Mouse (Mus musculus): ENCODE results near the gene Abcc4. TPM values are rescaled to one million over a fixed set of nuclear protein-coding genes. Genes with fewer than 3 reads are reported as not detected.

The Abcc4 gene
- total and polyA plus RNA-seq, 2 experiments from 2014 or later: 2.3 to 4.8 TPM

GRCm38 (mm10) chr14:118703363-118703762 is 2.7 kb downstream of the Abcc4 start:
- DNase-seq (ENCODE audit: low spot score) (no peak), ATAC-seq (no peak)
- Histone ChIP-seq H3K4me1 (ENCODE audit: insufficient read depth, low read length) (no peaks in the 10 kb centered on the region), H3K9me3 (ENCODE audit: low read length) (no peaks in the 10 kb centered on the region), H3K36me3 (ENCODE audit: insufficient read depth, low read length) (no peaks in the 10 kb centered on the region), H3K27me3 (ENCODE audit: insufficient read depth, low read length) (no peaks in the 10 kb centered on the region), H3K4me2 (ENCODE audit: low read depth, low read length) (no peak overlapping the region), H3K9ac (replicated peaks; ENCODE audit: low read length) (no peak overlapping the region), H3K4me3 (ENCODE audit: low read length) (no peak overlapping the region), H3K27ac (no peak overlapping the region)
- no peak for TF ChIP-seq CTCF (IDR thresholded peaks at IDR 0.05; ENCODE audit: low read depth)
- WGBS: 63% methylated on average over 9 of the region's 9 CpGs

- 0 out of 2 replicates have a peak, but pooled peaks have one; percentile 18 for TF ChIP-seq CTCF (IDR thresholded peaks at IDR 0.05; ENCODE audit: low read depth)
- Histone ChIP-seq H3K9me3 (ENCODE audit: low read length) (no peaks in the 10 kb centered on the region), H3K27me3 (ENCODE audit: insufficient read depth, low read length) (no peaks in the 10 kb centered on the region), H3K4me2 (ENCODE audit: low read depth, low read length) (no peak overlapping the region), H3K36me3 (ENCODE audit: insufficient read depth, low read length) (no peaks in the 10 kb centered on the region), H3K4me1 (ENCODE audit: insufficient read depth, low read length) (no peaks in the 10 kb centered on the region), H3K27ac (no peak overlapping the region), H3K9ac (replicated peaks; ENCODE audit: low read length) (no peak overlapping the region), H3K4me3 (ENCODE audit: low read length) (no peak overlapping the region)
- DNase-seq (ENCODE audit: low spot score) (no peak), ATAC-seq (no peak)
- 46% methylated on average over 7 of the region's 7 CpGs for WGBS
Measured at GRCm38 (mm10) chr14:118701991-118702608, 3.9 kb downstream of the Abcc4 start.

- H3K9ac ChIP-seq (replicated peaks; ENCODE audit: low read length): no peak overlapping the region
- no peak for DNase-seq (ENCODE audit: low spot score)
- H3K4me3 ChIP-seq (ENCODE audit: low read length): no peak overlapping the region
- H3K4me1 ChIP-seq (ENCODE audit: insufficient read depth, low read length): no peaks in the 10 kb centered on the region
- H3K27ac ChIP-seq: no peak overlapping the region
- H3K4me2 ChIP-seq (ENCODE audit: low read depth, low read length): no peak overlapping the region
- H3K9me3 ChIP-seq (ENCODE audit: low read length): no peaks in the 10 kb centered on the region
- H3K36me3 ChIP-seq (ENCODE audit: insufficient read depth, low read length): no peaks in the 10 kb centered on the region
- H3K27me3 ChIP-seq (ENCODE audit: insufficient read depth, low read length): no peaks in the 10 kb centered on the region
- TF ChIP-seq CTCF (IDR thresholded peaks at IDR 0.05; ENCODE audit: low read depth): no peak
- 80% methylated on average over 7 of the region's 7 CpGs for WGBS
- ATAC-seq: no peak
Measured at GRCm38 (mm10) chr14:118700576-118700975, 5.4 kb downstream of the Abcc4 start.

- no peak for ATAC-seq
- DNase-seq (ENCODE audit: low spot score): no peak
- Histone ChIP-seq H3K9ac (replicated peaks; ENCODE audit: low read length) (no peak overlapping the region), H3K4me2 (ENCODE audit: low read depth, low read length) (no peak overlapping the region), H3K27me3 (ENCODE audit: insufficient read depth, low read length) (no peaks in the 10 kb centered on the region), H3K4me1 (ENCODE audit: insufficient read depth, low read length) (no peaks in the 10 kb centered on the region), H3K36me3 (ENCODE audit: insufficient read depth, low read length) (no peaks in the 10 kb centered on the region), H3K9me3 (ENCODE audit: low read length) (no peaks in the 10 kb centered on the region), H3K27ac (no peak overlapping the region), H3K4me3 (ENCODE audit: low read length) (no peak overlapping the region)
- TF ChIP-seq CTCF (IDR thresholded peaks at IDR 0.05; ENCODE audit: low read depth): no peak
- 74% methylated on average over 5 of the region's 5 CpGs for WGBS
Measured at GRCm38 (mm10) chr14:118699963-118700362, 6.1 kb downstream of the Abcc4 start.

GRCm38 (mm10) chr14:118699508-118699907 is 6.5 kb downstream of the Abcc4 start:
- DNase-seq (ENCODE audit: low spot score) (no peak), ATAC-seq (no peak)
- WGBS: 70% methylated on average over 10 of the region's 10 CpGs
- H3K4me2 ChIP-seq (ENCODE audit: low read depth, low read length): no peak overlapping the region
- no peaks in the 10 kb centered on the region for H3K4me1 ChIP-seq (ENCODE audit: insufficient read depth, low read length)
- TF ChIP-seq CTCF (IDR thresholded peaks at IDR 0.05; ENCODE audit: low read depth): no peak
- H3K27me3 ChIP-seq (ENCODE audit: insufficient read depth, low read length): no peaks in the 10 kb centered on the region
- no peak overlapping the region for H3K4me3 ChIP-seq (ENCODE audit: low read length)
- no peak overlapping the region for H3K27ac ChIP-seq
- no peak overlapping the region for H3K9ac ChIP-seq (replicated peaks; ENCODE audit: low read length)
- H3K36me3 ChIP-seq (ENCODE audit: insufficient read depth, low read length): no peaks in the 10 kb centered on the region
- no peaks in the 10 kb centered on the region for H3K9me3 ChIP-seq (ENCODE audit: low read length)

GRCm38 (mm10) chr14:118696556-118697289 is 9.3 kb downstream of the Abcc4 start:
- TF ChIP-seq CTCF (IDR thresholded peaks at IDR 0.05; ENCODE audit: low read depth): no peak
- WGBS: 95% methylated on average over 16 of the region's 16 CpGs
- H3K36me3 ChIP-seq (ENCODE audit: insufficient read depth, low read length): no peaks in the 10 kb centered on the region
- H3K4me2 ChIP-seq (ENCODE audit: low read depth, low read length): no peak overlapping the region
- H3K4me3 ChIP-seq (ENCODE audit: low read length): no peak overlapping the region
- H3K9me3 ChIP-seq (ENCODE audit: low read length): no peaks in the 10 kb centered on the region
- no peak for DNase-seq (ENCODE audit: low spot score)
- no peak overlapping the region for H3K9ac ChIP-seq (replicated peaks; ENCODE audit: low read length)
- H3K27ac ChIP-seq: no peak overlapping the region
- no peak for ATAC-seq
- no peaks in the 10 kb centered on the region for H3K4me1 ChIP-seq (ENCODE audit: insufficient read depth, low read length)
- H3K27me3 ChIP-seq (ENCODE audit: insufficient read depth, low read length): no peaks in the 10 kb centered on the region

GRCm38 (mm10) chr14:118695866-118696265 is 10.2 kb downstream of the Abcc4 start:
- no peaks in the 10 kb centered on the region for H3K36me3 ChIP-seq (ENCODE audit: insufficient read depth, low read length)
- TF ChIP-seq CTCF (IDR thresholded peaks at IDR 0.05; ENCODE audit: low read depth): no peak
- H3K4me3 ChIP-seq (ENCODE audit: low read length): no peak overlapping the region
- 92% methylated on average over 11 of the region's 11 CpGs for WGBS
- no peak overlapping the region for H3K4me2 ChIP-seq (ENCODE audit: low read depth, low read length)
- no peak overlapping the region for H3K27ac ChIP-seq
- no peak overlapping the region for H3K9ac ChIP-seq (replicated peaks; ENCODE audit: low read length)
- DNase-seq (ENCODE audit: low spot score): no peak
- ATAC-seq: no peak
- no peaks in the 10 kb centered on the region for H3K9me3 ChIP-seq (ENCODE audit: low read length)
- no peaks in the 10 kb centered on the region for H3K27me3 ChIP-seq (ENCODE audit: insufficient read depth, low read length)
- no peaks in the 10 kb centered on the region for H3K4me1 ChIP-seq (ENCODE audit: insufficient read depth, low read length)
